Mouse (Mus musculus): ENCODE results near the gene Hnrnpul2. TPM values are rescaled to one million over a fixed set of nuclear protein-coding genes. Genes with fewer than 3 reads are reported as not detected.

Gene Hnrnpul2
- polyA plus RNA-seq, 1 experiment: 78.5 TPM

DNA sequence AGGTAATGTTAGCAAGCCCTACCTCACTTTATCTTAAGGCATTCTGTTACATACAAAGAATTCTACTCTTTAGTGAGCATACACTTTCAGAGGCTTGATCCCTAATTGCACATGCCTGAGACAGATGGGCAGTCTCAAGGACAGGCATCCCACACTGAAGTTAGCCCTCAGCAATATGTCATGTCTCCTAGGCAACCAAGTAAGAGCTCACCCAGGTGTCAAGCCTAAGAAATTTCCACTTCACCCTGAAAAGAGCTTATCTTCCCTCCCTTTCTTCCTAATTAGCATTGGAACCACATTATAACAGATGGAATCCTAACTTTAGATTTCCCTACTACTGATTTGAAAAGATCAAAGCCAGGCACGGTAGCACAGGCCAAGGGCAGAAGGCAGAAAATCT lies 30.6 kb upstream of the Hnrnpul2 start:
- Histone ChIP-seq H3K4me3 (ENCODE audit: insufficient read depth, low read length) (no peak overlapping the region), H3K4me1 (ENCODE audit: control insufficient read depth, insufficient read depth, low read length) (peaks cover 6% of the 10 kb centered on the region; the same call in 1 of the 2 replicates), H3K27ac (ENCODE audit: insufficient read depth, low read length) (peak overlapping the region; percentile 32)
- TF ChIP-seq CTCF (IDR thresholded peaks at IDR 0.05; ENCODE audit: extremely low read depth, insufficient read depth, low read length) (no peak), POLR2A (IDR thresholded peaks at IDR 0.05; ENCODE audit: extremely low read depth, insufficient read depth, low read length) (no peak)

DNA sequence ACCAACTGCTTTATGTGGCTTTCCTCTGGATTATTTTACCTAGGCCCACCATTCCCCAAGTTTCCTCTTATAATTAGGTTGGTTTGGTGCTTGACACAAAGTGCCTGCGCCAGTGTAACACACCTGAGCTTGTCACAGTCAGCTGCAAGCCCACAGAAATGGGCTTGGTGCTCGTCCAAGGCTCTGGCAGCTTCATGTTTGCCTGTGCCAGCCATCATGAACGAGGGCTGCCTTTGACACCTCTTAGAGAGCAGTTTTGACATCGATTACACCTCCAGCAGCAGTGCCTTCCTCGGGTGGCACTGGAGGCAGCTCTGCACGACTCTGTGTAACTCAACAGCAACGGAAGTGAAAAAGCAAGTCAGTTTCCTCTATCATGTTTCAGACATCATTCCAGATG lies 29.6 kb upstream of the Hnrnpul2 start:
- H3K27ac ChIP-seq (ENCODE audit: insufficient read depth, low read length): 0 out of 2 replicates have a peak overlapping the region, but pooled peaks have one; percentile 7
- no peak overlapping the region for H3K4me3 ChIP-seq (ENCODE audit: insufficient read depth, low read length)
- TF ChIP-seq POLR2A (IDR thresholded peaks at IDR 0.05; ENCODE audit: extremely low read depth, insufficient read depth, low read length) (no peak), CTCF (IDR thresholded peaks at IDR 0.05; ENCODE audit: extremely low read depth, insufficient read depth, low read length) (no peak)
- H3K4me1 ChIP-seq (ENCODE audit: control insufficient read depth, insufficient read depth, low read length): peaks cover 6% of the 10 kb centered on the region; the same call in 1 of the 2 replicates

DNA sequence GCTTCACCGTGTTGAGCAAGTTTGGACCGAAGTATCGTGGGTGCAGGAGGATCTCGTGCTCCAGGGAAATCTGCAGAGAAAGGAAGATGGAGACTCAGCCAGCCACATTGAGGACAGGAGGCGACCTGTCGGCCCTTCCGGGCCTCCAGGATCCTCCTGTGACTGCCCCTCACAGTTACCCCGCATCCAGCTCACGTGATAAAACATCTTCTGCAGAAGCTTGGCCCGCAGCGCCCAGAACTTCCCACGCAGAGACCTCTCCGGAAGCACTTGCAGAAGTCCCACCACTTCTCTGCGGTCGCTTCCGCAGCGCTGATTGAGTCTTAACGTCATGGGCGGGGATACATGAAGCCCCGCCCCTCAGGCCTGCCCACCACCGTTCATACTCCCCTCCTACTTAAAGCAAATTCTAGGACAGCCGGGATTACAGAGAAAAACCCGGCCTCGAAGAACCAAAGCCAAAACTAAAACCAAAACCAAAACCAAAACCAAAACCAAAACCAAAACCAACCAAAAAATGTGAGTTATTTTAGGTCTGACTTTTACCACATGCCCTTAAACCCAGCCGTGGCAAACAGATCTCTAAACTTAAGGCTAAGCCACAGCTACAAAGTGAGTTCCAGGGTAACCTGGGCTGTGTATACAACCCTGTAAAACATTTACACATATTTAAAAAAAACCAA lies 21.4 kb upstream of the Hnrnpul2 start, which contains the start of gene Polr2g:
Polr2g (minus strand) TSS at position 314 of the 683 bp plus-strand sequence.
- H3K27ac ChIP-seq (ENCODE audit: insufficient read depth, low read length): no peak within 1 kb of the TSS
- peak within 1 kb of the TSS; percentile 95 for H3K4me3 ChIP-seq (ENCODE audit: insufficient read depth, low read length)
- H3K4me1 ChIP-seq (ENCODE audit: control insufficient read depth, insufficient read depth, low read length): no peaks in the 10 kb centered on the region; the same call in 1 of the 2 replicates
- TF ChIP-seq POLR2A (IDR thresholded peaks at IDR 0.05; ENCODE audit: extremely low read depth, insufficient read depth, low read length) (0 out of 2 replicates have a peak, but pooled peaks have one; percentile 46), CTCF (IDR thresholded peaks at IDR 0.05; ENCODE audit: extremely low read depth, insufficient read depth, low read length) (no peak)

DNA sequence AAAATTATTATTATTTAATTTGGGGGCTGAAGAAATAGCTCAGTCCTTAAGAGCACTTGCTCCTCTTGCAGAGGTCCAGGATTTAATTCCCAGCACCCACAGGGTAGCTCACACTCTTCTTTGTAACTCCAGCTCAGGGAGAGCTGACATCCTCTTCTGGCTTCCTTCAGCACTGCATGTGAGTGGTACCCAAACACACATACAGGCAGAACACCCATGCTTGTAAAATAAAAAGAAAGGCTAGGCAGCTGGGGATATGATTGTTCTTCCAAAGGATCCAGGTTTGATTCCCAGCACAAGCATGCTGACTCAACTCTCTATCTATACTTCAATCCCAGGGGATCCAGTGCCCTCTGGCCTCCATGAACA lies 20.9 kb upstream of the Hnrnpul2 start:
- TF ChIP-seq CTCF (IDR thresholded peaks at IDR 0.05; ENCODE audit: extremely low read depth, insufficient read depth, low read length) (no peak), POLR2A (IDR thresholded peaks at IDR 0.05; ENCODE audit: extremely low read depth, insufficient read depth, low read length) (no peak)
- no peaks in the 10 kb centered on the region; the same call in 1 of the 2 replicates for H3K4me1 ChIP-seq (ENCODE audit: control insufficient read depth, insufficient read depth, low read length)
- H3K27ac ChIP-seq (ENCODE audit: insufficient read depth, low read length): no peak overlapping the region
- no peak overlapping the region for H3K4me3 ChIP-seq (ENCODE audit: insufficient read depth, low read length)

DNA sequence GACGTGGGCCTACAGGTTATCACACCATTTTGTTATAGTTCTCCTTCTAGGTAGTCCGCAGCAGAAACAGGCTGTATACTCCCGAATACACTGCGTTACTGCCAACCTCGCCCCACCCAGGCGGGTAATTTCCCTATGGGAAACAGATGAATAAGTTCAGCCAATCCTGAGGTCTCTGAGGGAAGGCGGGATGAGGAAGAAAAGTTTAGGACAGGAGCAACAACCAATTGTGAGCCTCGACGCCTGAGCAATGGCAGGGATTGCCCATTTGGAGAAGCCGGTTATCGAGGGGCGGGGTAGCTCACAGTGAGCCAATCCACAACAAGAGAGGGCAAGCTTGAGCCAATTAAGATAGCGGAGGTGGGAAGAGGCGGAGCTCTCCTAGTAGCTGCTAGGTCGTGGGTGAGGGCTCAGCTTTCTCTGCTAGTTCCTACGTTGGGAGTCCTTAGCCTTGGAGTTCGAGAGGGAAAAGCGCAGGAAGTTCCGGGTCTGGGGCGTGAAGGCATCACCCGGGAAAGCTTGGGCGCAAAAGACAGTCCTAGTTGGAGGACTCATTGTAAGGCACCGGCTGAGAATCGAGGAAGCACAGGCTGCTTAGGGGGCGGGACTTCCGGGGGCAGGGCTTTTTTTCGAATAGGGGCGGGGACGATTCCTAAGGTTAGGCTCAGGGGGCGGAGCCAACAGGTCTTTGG lies 17.5 kb upstream of the Hnrnpul2 start, which contains the start of gene Zbtb3:
Zbtb3 (plus strand) TSS at position 426 of the 692 bp plus-strand sequence.
- TF ChIP-seq CTCF (IDR thresholded peaks at IDR 0.05; ENCODE audit: extremely low read depth, insufficient read depth, low read length) (no peak), POLR2A (IDR thresholded peaks at IDR 0.05; ENCODE audit: extremely low read depth, insufficient read depth, low read length) (peak; percentile 73)
- no peaks in the 10 kb centered on the region; the same call in 1 of the 2 replicates for H3K4me1 ChIP-seq (ENCODE audit: control insufficient read depth, insufficient read depth, low read length)

DNA sequence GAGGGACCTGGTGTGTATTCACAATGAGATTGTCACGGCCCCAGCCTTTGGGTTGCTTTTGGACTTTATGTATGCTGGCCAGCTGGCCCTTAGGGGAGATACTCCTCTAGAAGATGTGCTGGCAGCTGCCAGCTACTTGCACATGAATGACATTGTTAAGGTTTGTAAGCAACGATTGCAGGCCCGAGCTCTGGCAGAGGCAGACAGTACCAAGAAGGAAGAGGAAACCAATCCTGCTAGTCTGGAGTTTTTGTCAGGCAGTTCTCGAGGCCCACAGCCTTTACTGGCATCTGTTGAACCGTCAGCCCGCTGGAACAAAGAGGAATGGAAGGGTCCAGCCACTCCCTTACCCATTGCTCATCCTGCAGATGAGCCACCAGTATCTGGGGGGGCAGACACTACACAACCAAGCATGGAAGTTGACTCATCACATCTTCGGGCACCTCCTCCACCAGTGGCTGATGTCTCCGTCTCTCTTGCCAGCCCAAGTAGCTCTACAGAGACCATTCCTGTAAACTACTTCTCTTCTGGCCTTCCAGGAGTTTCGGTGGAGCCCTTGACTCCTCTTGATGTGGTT lies 16.5 kb upstream of the Hnrnpul2 start:
- TF ChIP-seq CTCF (IDR thresholded peaks at IDR 0.05; ENCODE audit: extremely low read depth, insufficient read depth, low read length): no peak
- no peak for TF ChIP-seq POLR2A (IDR thresholded peaks at IDR 0.05; ENCODE audit: extremely low read depth, insufficient read depth, low read length)
- no peak overlapping the region for H3K27ac ChIP-seq (ENCODE audit: insufficient read depth, low read length)
- H3K4me3 ChIP-seq (ENCODE audit: insufficient read depth, low read length): no peak overlapping the region; the same call in 1 of the 2 replicates
- no peaks in the 10 kb centered on the region for H3K4me1 ChIP-seq (ENCODE audit: control insufficient read depth, insufficient read depth, low read length)

More for the DNA sequence above, 17.5 kb upstream of the Hnrnpul2 start, which contains the start of gene Zbtb3:
- no peak within 1 kb of the TSS for H3K27ac ChIP-seq (ENCODE audit: insufficient read depth, low read length)
- H3K4me3 ChIP-seq (ENCODE audit: insufficient read depth, low read length): peak within 1 kb of the TSS; percentile 47

DNA sequence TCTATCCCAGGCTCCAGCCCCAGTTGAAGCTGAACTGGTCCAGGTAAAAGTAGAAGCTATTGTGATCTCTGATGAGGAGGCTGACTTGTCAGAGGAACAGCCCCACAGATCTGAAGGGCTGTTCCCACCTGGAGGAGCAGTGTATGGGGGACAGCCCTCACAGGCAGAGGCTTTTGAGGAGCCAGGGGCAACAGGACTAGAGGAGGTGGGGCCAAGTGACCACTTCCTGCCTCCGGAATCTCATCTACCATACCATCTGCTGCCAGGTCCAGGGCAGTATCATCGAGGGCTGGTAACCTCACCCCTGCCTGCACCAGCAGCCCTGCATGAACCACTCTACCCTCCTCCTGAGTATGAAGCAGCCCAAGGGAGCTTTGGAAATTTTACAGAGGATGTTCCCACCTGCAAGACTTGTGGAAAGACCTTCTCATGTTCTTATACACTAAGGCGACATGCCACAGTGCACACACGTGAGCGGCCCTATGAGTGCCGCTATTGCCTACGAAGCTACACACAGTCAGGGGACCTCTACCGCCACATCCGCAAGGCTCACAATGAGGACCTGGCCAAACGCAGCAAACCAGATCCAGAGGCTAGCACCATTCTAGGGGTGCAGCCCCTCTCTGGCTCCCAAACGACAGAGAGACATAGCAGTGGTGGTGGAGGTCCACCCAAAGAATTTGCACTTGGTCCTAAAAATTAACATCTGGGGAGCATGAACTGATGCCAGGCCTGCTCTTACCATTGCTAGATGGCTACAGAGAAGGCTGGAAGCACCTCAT lies 15.7 kb upstream of the Hnrnpul2 start:
- H3K4me1 ChIP-seq (ENCODE audit: control insufficient read depth, insufficient read depth, low read length): no peaks in the 10 kb centered on the region
- TF ChIP-seq CTCF (IDR thresholded peaks at IDR 0.05; ENCODE audit: extremely low read depth, insufficient read depth, low read length) (no peak), POLR2A (IDR thresholded peaks at IDR 0.05; ENCODE audit: extremely low read depth, insufficient read depth, low read length) (no peak)
- no peak overlapping the region for H3K4me3 ChIP-seq (ENCODE audit: insufficient read depth, low read length)

DNA sequence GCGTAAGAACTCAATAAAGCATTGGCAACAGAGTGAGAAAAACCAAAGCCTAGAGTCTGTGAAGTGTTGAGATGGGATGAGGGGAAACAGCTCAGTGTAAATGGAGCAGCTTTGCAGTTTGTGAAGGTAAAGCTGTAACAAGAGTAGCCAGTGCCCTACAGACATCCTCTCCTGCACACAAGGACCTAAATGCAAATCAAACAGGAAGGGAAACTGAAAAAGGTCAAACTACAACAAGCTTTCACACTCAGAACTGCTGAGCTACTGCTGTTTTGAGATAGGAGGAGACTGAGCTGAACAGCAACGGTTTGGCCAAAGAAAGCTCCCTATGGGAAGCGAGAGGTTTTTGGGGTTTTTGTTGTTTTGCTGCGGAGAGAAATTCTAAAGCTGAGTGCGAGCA lies 13.0 kb upstream of the Hnrnpul2 start:
- no peak for TF ChIP-seq CTCF (IDR thresholded peaks at IDR 0.05; ENCODE audit: extremely low read depth, insufficient read depth, low read length)
- TF ChIP-seq POLR2A (IDR thresholded peaks at IDR 0.05; ENCODE audit: extremely low read depth, insufficient read depth, low read length): no peak
- Histone ChIP-seq H3K4me3 (ENCODE audit: insufficient read depth, low read length) (no peak overlapping the region), H3K4me1 (ENCODE audit: control insufficient read depth, insufficient read depth, low read length) (no peaks in the 10 kb centered on the region), H3K27ac (ENCODE audit: insufficient read depth, low read length) (no peak overlapping the region)

More for the DNA sequence above, 15.7 kb upstream of the Hnrnpul2 start:
- no peak overlapping the region for H3K27ac ChIP-seq (ENCODE audit: insufficient read depth, low read length)

DNA sequence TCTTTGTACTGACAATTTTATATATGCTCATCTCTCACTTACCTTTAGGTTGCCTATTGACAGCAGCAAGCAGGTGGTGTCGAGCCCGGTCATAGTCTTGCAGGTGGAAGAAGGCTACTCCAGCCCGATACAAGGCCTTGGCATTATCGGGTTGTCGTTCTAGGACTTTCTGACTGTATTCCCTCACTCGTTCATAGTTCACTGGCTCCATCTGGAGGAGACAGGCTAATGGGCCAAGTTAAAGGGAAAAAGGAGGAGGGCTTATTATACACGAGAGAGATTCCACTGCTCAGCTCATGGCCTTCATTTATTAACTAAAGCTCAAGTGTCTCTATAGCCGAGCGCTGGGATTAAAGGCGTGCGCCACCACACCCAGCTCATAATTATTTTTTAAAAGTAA lies 4.0 kb upstream of the Hnrnpul2 start:
- TF ChIP-seq POLR2A (IDR thresholded peaks at IDR 0.05; ENCODE audit: extremely low read depth, insufficient read depth, low read length): no peak
- TF ChIP-seq CTCF (IDR thresholded peaks at IDR 0.05; ENCODE audit: extremely low read depth, insufficient read depth, low read length): peak; percentile 11; the same call in 1 of the 2 replicates
- H3K4me1 ChIP-seq (ENCODE audit: control insufficient read depth, insufficient read depth, low read length): peaks cover 3% of the 10 kb centered on the region; the same call in 1 of the 2 replicates
- no peak overlapping the region for H3K27ac ChIP-seq (ENCODE audit: insufficient read depth, low read length)
- no peak overlapping the region for H3K4me3 ChIP-seq (ENCODE audit: insufficient read depth, low read length)

Measured in cortical plate, adult 2 months (tissue).